Mouse (Mus musculus): ENCODE data around the gene Nckipsd. TPM values are rescaled to one million over a fixed set of nuclear protein-coding genes. Genes with fewer than 3 reads are reported as not detected.
A peak's percentile ranks its signal among the peaks of the same experiment; 100 is the strongest.

The Nckipsd gene
- polyA plus RNA-seq, 1 experiment from 2014 or later = 17.0 TPM

GRCm38 (mm10) chr9:108825820-108826699, 17.9 kb downstream of the Nckipsd start, which contains the start of gene Celsr3:
TSS of gene Celsr3 (plus strand) at chr9:108826320.
- H3K27ac ChIP-seq (replicated peaks) = peak within 1 kb of the TSS; percentile 81
- peak within 1 kb of the TSS; percentile 78 for H3K9ac ChIP-seq (replicated peaks)
- H3K36me3 ChIP-seq = peaks cover 27% of the 10 kb centered on the region
- peak; percentile 21; the same call in 1 of the 2 replicates for ATAC-seq (ENCODE audit: low FRiP score, low read depth)
- H3K4me2 ChIP-seq (replicated peaks) = peak within 1 kb of the TSS; percentile 76
- WGBS = 2% methylated on average over 55 of the region's 70 CpGs
- peaks cover 52% of the 10 kb centered on the region for H3K4me1 ChIP-seq
- peaks cover 77% of the 10 kb centered on the region for H3K27me3 ChIP-seq
- H3K4me3 ChIP-seq = peak within 1 kb of the TSS; percentile 77
- H3K9me3 ChIP-seq = no peaks in the 10 kb centered on the region

- Histone ChIP-seq H3K9me3 (no peaks in the 10 kb centered on the region), H3K27ac (replicated peaks) (peak overlapping the region; percentile 81), H3K27me3 (peaks cover 84% of the 10 kb centered on the region), H3K9ac (replicated peaks) (peak overlapping the region; percentile 78), H3K4me1 (peaks cover 59% of the 10 kb centered on the region), H3K4me2 (replicated peaks) (peak overlapping the region; percentile 76), H3K4me3 (peak overlapping the region; percentile 77), H3K36me3 (peaks cover 27% of the 10 kb centered on the region)
- ATAC-seq (ENCODE audit: low FRiP score, low read depth) = peak; percentile 38; the same call in 1 of the 2 replicates
- 2% methylated on average over 39 of the region's 39 CpGs for WGBS
Measured at GRCm38 (mm10) chr9:108826700-108827340, 18.7 kb downstream of the Nckipsd start.

- Histone ChIP-seq H3K9ac (replicated peaks) (peak overlapping the region; percentile 78; the same call in 1 of the 2 replicates), H3K36me3 (peaks cover 30% of the 10 kb centered on the region), H3K27ac (replicated peaks) (no peak overlapping the region), H3K4me3 (peak overlapping the region; percentile 77), H3K4me2 (replicated peaks) (peak overlapping the region; percentile 76), H3K27me3 (peaks cover 88% of the 10 kb centered on the region), H3K4me1 (peaks cover 64% of the 10 kb centered on the region), H3K9me3 (no peaks in the 10 kb centered on the region)
- WGBS = 15% methylated on average over 34 of the region's 34 CpGs
- no peak for ATAC-seq (ENCODE audit: low FRiP score, low read depth)
Measured at GRCm38 (mm10) chr9:108827454-108827853, 19.3 kb downstream of the Nckipsd start.

GRCm38 (mm10) chr9:108827906-108828305, 19.7 kb downstream of the Nckipsd start:
- peaks cover 32% of the 10 kb centered on the region for H3K36me3 ChIP-seq
- H3K9ac ChIP-seq (replicated peaks) = no peak overlapping the region
- no peaks in the 10 kb centered on the region for H3K9me3 ChIP-seq
- H3K4me1 ChIP-seq = peaks cover 69% of the 10 kb centered on the region
- ATAC-seq (ENCODE audit: low FRiP score, low read depth) = no peak
- 72% methylated on average over 18 of the region's 18 CpGs for WGBS
- no peak overlapping the region for H3K27ac ChIP-seq (replicated peaks)
- peak overlapping the region; percentile 77 for H3K4me3 ChIP-seq
- H3K4me2 ChIP-seq (replicated peaks) = peak overlapping the region; percentile 76
- H3K27me3 ChIP-seq = peaks cover 91% of the 10 kb centered on the region

- Histone ChIP-seq H3K9me3 (no peaks in the 10 kb centered on the region), H3K4me1 (peaks cover 46% of the 10 kb centered on the region), H3K36me3 (peaks cover 68% of the 10 kb centered on the region), H3K27ac (replicated peaks) (no peak overlapping the region), H3K9ac (replicated peaks) (peak overlapping the region; percentile 34; the same call in 1 of the 2 replicates), H3K4me2 (replicated peaks) (peak overlapping the region; percentile 73), H3K4me3 (peak overlapping the region; percentile 42), H3K27me3 (peaks cover 75% of the 10 kb centered on the region)
- WGBS = 8% methylated on average over 23 of the region's 23 CpGs
- no peak for ATAC-seq (ENCODE audit: low FRiP score, low read depth)
Measured at GRCm38 (mm10) chr9:108831637-108832036, 23.5 kb downstream of the Nckipsd start.

GRCm38 (mm10) chr9:108832390-108833108, 24.4 kb downstream of the Nckipsd start:
- Histone ChIP-seq H3K4me2 (replicated peaks) (peak overlapping the region; percentile 73), H3K4me1 (peaks cover 37% of the 10 kb centered on the region), H3K4me3 (peak overlapping the region; percentile 42), H3K27me3 (peaks cover 66% of the 10 kb centered on the region), H3K9ac (replicated peaks) (peak overlapping the region; percentile 34; the same call in 1 of the 2 replicates), H3K36me3 (peaks cover 75% of the 10 kb centered on the region), H3K9me3 (no peaks in the 10 kb centered on the region), H3K27ac (replicated peaks) (no peak overlapping the region)
- ATAC-seq (ENCODE audit: low FRiP score, low read depth) = peak; percentile 95
- 7% methylated on average over 46 of the region's 46 CpGs for WGBS

GRCm38 (mm10) chr9:108842989-108843388, 34.8 kb downstream of the Nckipsd start:
- Histone ChIP-seq H3K27ac (replicated peaks) (no peak overlapping the region), H3K27me3 (0 out of 2 replicates have a peak, but pooled peaks cover 3% of the 10 kb centered on the region), H3K4me3 (no peak overlapping the region), H3K36me3 (peaks cover 96% of the 10 kb centered on the region), H3K4me1 (no peaks in the 10 kb centered on the region), H3K4me2 (replicated peaks) (no peak overlapping the region), H3K9me3 (no peaks in the 10 kb centered on the region), H3K9ac (replicated peaks) (0 out of 2 replicates have a peak overlapping the region, but pooled peaks have one; percentile 2)
- no peak for ATAC-seq (ENCODE audit: low FRiP score, low read depth)
- 19% methylated on average over 14 of the region's 14 CpGs for WGBS

- H3K36me3 ChIP-seq = peaks cover 96% of the 10 kb centered on the region
- H3K9ac ChIP-seq (replicated peaks) = no peak overlapping the region
- H3K27ac ChIP-seq (replicated peaks) = no peak overlapping the region
- no peaks in the 10 kb centered on the region for H3K4me1 ChIP-seq
- WGBS = 80% methylated on average over 5 of the region's 5 CpGs
- H3K4me2 ChIP-seq (replicated peaks) = no peak overlapping the region
- 0 out of 2 replicates have a peak, but pooled peaks cover 3% of the 10 kb centered on the region for H3K27me3 ChIP-seq
- H3K4me3 ChIP-seq = no peak overlapping the region
- H3K9me3 ChIP-seq = no peaks in the 10 kb centered on the region
- ATAC-seq (ENCODE audit: low FRiP score, low read depth) = no peak
Measured at GRCm38 (mm10) chr9:108845390-108845789, 37.2 kb downstream of the Nckipsd start.

GRCm38 (mm10) chr9:108847374-108847773, 39.2 kb downstream of the Nckipsd start:
- Histone ChIP-seq H3K9ac (replicated peaks) (no peak overlapping the region), H3K27ac (replicated peaks) (no peak overlapping the region), H3K9me3 (no peaks in the 10 kb centered on the region), H3K4me3 (no peak overlapping the region), H3K4me2 (replicated peaks) (no peak overlapping the region), H3K36me3 (peaks cover 81% of the 10 kb centered on the region), H3K27me3 (no peaks in the 10 kb centered on the region), H3K4me1 (0 out of 2 replicates have a peak, but pooled peaks cover 3% of the 10 kb centered on the region)
- WGBS = 85% methylated on average over 4 of the region's 4 CpGs
- ATAC-seq (ENCODE audit: low FRiP score, low read depth) = no peak

- no peak overlapping the region for H3K4me2 ChIP-seq (replicated peaks)
- peaks cover 72% of the 10 kb centered on the region for H3K36me3 ChIP-seq
- no peak overlapping the region for H3K4me3 ChIP-seq
- no peak overlapping the region for H3K27ac ChIP-seq (replicated peaks)
- 78% methylated on average over 17 of the region's 17 CpGs for WGBS
- H3K9me3 ChIP-seq = no peaks in the 10 kb centered on the region
- H3K4me1 ChIP-seq = peaks cover 9% of the 10 kb centered on the region
- H3K27me3 ChIP-seq = no peaks in the 10 kb centered on the region
- ATAC-seq (ENCODE audit: low FRiP score, low read depth) = no peak
- no peak overlapping the region for H3K9ac ChIP-seq (replicated peaks)
Measured at GRCm38 (mm10) chr9:108848419-108848818, 40.3 kb downstream of the Nckipsd start.

- WGBS = 92% methylated on average over 3 of the region's 3 CpGs
- ATAC-seq (ENCODE audit: low FRiP score, low read depth) = no peak
- peaks cover 42% of the 10 kb centered on the region for H3K36me3 ChIP-seq
Measured at GRCm38 (mm10) chr9:108852976-108853375, 44.8 kb downstream of the Nckipsd start, which contains the start of gene Slc26a6. TSS of gene Slc26a6 (plus strand) at chr9:108853283.

More at GRCm38 (mm10) chr9:108852976-108853375, 44.8 kb downstream of the Nckipsd start, which contains the start of gene Slc26a6:
- no peaks in the 10 kb centered on the region for H3K9me3 ChIP-seq
- H3K27me3 ChIP-seq = 0 out of 2 replicates have a peak, but pooled peaks cover 3% of the 10 kb centered on the region
- H3K4me2 ChIP-seq (replicated peaks) = peak within 1 kb of the TSS; percentile 94
- peaks cover 18% of the 10 kb centered on the region for H3K4me1 ChIP-seq
- H3K4me3 ChIP-seq = peak within 1 kb of the TSS; percentile 70
- peak within 1 kb of the TSS; percentile 78 for H3K9ac ChIP-seq (replicated peaks)
- H3K27ac ChIP-seq (replicated peaks) = peak within 1 kb of the TSS; percentile 80

Data from midbrain, embryonic 12.5 days (tissue).